Mouse (Mus musculus) gastrocnemius, adult 2 months (tissue): ENCODE results near the gene Arhgap44. TPM values are rescaled to one million over a fixed set of nuclear protein-coding genes. Genes with fewer than 3 reads are reported as not detected.

Source experiments
- DNase-seq: peaks from one replicate; pipeline ENCODE4 v3.0.0; 2022
- H3K27ac ChIP-seq: fragments of 200-600 bp; 2 replicates; pipeline ENCODE4 v1.8.1; 2022; ENCODE audit warnings: mild to moderate bottlenecking
- H3K4me3 ChIP-seq: fragments of 200-600 bp; 2 replicates; pipeline ENCODE4 v1.8.1; 2022; ENCODE audit warnings: mild to moderate bottlenecking, moderate library complexity
- CTCF ChIP-seq: fragments of 200-600 bp; IDR thresholded peaks from 2 replicates; pipeline ENCODE4 v1.8.1; 2022; ENCODE audit warnings: antibody characterized with exemption, mild to moderate bottlenecking, moderate library complexity
- intact Hi-C: fragments of 180-260 bp; cut with DNase I; formaldehyde crosslinking; loops from one replicate; pipeline ENCODE4 v1.15.1; 2025
- microRNA-seq: library from miRNA; unstranded; fragments of <30 nt; microRNA quantifications from one replicate; pipeline ENCODE4 v1.2.0, GENCODE M21; 2021
- total RNA-seq, 2 experiments: library from RNA; stranded (reverse); gene quantifications; 2 replicates each; pipeline ENCODE4 v1.2.3; 2021

Arhgap44 gene
- total RNA-seq, 2 experiments from 2014 or later, result 8.5 to 11.7 TPM

DNA sequence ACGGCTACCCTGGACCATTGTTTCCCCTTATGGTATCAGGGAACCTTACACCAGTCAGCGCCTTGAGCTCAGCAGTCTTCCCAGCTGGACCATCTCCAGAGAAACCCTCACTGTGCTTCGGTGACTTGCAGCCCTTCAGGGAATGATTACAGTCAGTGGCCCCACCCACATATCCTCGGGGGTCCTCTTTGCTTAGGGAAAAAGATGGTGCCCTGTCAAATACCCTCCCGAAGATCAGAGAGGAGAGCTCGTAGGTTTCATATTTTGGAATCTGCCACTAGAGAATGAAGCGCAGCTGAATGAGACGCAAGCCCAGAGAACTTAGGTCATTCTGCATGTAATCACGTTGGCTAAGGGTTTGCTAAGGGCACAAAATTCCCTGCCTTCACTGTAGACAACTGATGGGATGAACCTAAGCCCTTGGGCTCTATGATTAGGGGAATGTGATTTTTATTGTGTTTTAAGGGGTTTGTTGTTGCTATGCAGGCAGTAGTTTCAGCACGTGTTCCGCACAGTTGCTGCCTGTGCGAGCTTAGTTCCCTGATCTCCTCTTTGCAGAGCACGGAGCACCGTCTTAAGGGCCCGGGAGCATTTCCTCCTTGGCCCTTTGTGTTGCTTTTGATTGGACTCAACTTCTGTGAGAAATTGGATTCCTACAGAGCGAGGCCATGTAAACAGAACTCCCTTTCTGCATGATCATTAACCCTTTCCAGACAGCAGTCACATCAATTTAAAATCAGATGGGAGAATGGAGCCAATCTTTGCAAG is 205.6 kb downstream of the Arhgap44 start:
- Histone ChIP-seq H3K27ac (no peak overlapping the region), H3K4me3 (peak overlapping the region; percentile 55)
- TF ChIP-seq CTCF, result no peak
- DNase-seq, result no peak
- intact Hi-C loops, result no loop called here

Small RNAs within 50 kb of the gene (microRNA-seq; reads per million reads assigned to microRNA genes)
- not detected for gene Gm25991

Other genes with a start within 250 kb of the Arhgap44 start
- gene Elac2, start 183.9 kb downstream of the Arhgap44 start, total RNA-seq, result 10 to 100 TPM; 19.7 to 19.8 TPM
- gene 1700086D15Rik, start 3.1 kb downstream of the Arhgap44 start, total RNA-seq, result under 1 TPM in 1 of 2 experiments, not detected in 1; 0.23 TPM
- gene Myocd, start 107.0 kb upstream of the Arhgap44 start, total RNA-seq, result under 1 TPM; 0.61 to 0.70 TPM